ENCODE assay signal across 19 mouse cellular contexts in genomic region chr13:98186179-98186578, GRCm38 (mm10). TPM values are rescaled to one million over a fixed set of nuclear protein-coding genes. Genes with fewer than 3 reads are reported as not detected.
DNase-seq lines count a peak whose midpoint lies in the region; ATAC-seq and TF ChIP-seq lines count a peak whose summit lies in the region.
"Had no signal": no experiment of that assay in that cellular context is flagged by ENCODE, and none has a peak within 500 bp of the region (broad histone marks: within the 10 kb centered on the region; RNA-seq: fewer than 3 reads in every experiment).

No protein-coding gene starts in this region.

- peak; percentile 23 to 51 for DNase-seq in frontal cortex, postnatal 36 days (ENCODE audit: low spot score in 2 of 2)
- no peak for DNase-seq in frontal cortex, postnatal 14 days (ENCODE audit: low spot score in 2 of 2)
- peak; percentile 47 for DNase-seq in midbrain, postnatal 0 days (ENCODE audit: low spot score)
- DNase-seq in midbrain, embryonic 11.5 days (ENCODE audit: low spot score, missing footprints), result no peak
- peak; percentile 83 for DNase-seq in forebrain, embryonic 14.5 days (ENCODE audit: low spot score)
- DNase-seq in right cerebral cortex, postnatal 4 days, result peak; percentile 56
- DNase-seq in adrenal gland, postnatal 14 days, result no peak
- DNase-seq: adrenal gland, adult 2 months; cerebellum, adult 9-11 months; gastrocnemius, postnatal 14 days; heart, postnatal 14 days; kidney, adult 18-20 months; kidney, postnatal 36 days; thymus, adult 18-20 months had no signal

- no peak overlapping the region for H3K4me2 ChIP-seq in midbrain, postnatal 0 days (ENCODE audit: low read depth, low read length, poor library complexity, severe bottlenecking)
- no peak overlapping the region for H3K4me2 ChIP-seq in midbrain, embryonic 11.5 days
- no peak overlapping the region for H3K4me2 ChIP-seq in forebrain, embryonic 14.5 days (ENCODE audit: low read length)
- H3K4me2 ChIP-seq: hindbrain, embryonic 15.5 days; liver, embryonic 11.5 days; lung, embryonic 15.5 days had no signal

- no peaks in the 10 kb centered on the region for H3K27me3 ChIP-seq in midbrain, postnatal 0 days (ENCODE audit: insufficient read depth, low read length)
- no peaks in the 10 kb centered on the region; the same call in 1 of the 2 replicates for H3K27me3 ChIP-seq in midbrain, embryonic 11.5 days (ENCODE audit: control insufficient read depth, insufficient read depth, low read length)
- 0 out of 2 replicates have a peak, but pooled peaks cover 3% of the 10 kb centered on the region for H3K27me3 ChIP-seq in forebrain, embryonic 14.5 days (replicated peaks; ENCODE audit: control insufficient read depth, insufficient read depth, low read length)
- H3K27me3 ChIP-seq: hindbrain, embryonic 15.5 days; lung, embryonic 15.5 days had no signal

- ATAC-seq in midbrain, postnatal 0 days (ENCODE audit: low FRiP score), result no peak
- ATAC-seq in midbrain, embryonic 11.5 days (ENCODE audit: low FRiP score), result no peak
- ATAC-seq in forebrain, embryonic 14.5 days, result peak; percentile 62; the same call in 1 of the 2 replicates

- H3K9me3 ChIP-seq in midbrain, postnatal 0 days (ENCODE audit: low read length), result no peaks in the 10 kb centered on the region
- no peaks in the 10 kb centered on the region for H3K9me3 ChIP-seq in midbrain, embryonic 11.5 days (ENCODE audit: control insufficient read depth, low read length)
- no peaks in the 10 kb centered on the region for H3K9me3 ChIP-seq in forebrain, embryonic 14.5 days (replicated peaks; ENCODE audit: control insufficient read depth, low read length)
- H3K9me3 ChIP-seq: heart, embryonic 10.5 days; hindbrain, embryonic 15.5 days; lung, embryonic 15.5 days had no signal

- no peak overlapping the region for H3K4me3 ChIP-seq in midbrain, postnatal 0 days (ENCODE audit: low read depth, low read length)
- H3K4me3 ChIP-seq in midbrain, embryonic 11.5 days (ENCODE audit: low read depth, low read length), result no peak overlapping the region
- no peak overlapping the region for H3K4me3 ChIP-seq in forebrain, embryonic 14.5 days (ENCODE audit: low read depth, low read length)
- H3K4me3 ChIP-seq: heart, embryonic 10.5 days; hindbrain, embryonic 15.5 days; lung, embryonic 15.5 days had no signal

- no peaks in the 10 kb centered on the region for H3K36me3 ChIP-seq in midbrain, postnatal 0 days (ENCODE audit: insufficient read depth, low read length)
- H3K36me3 ChIP-seq in midbrain, embryonic 11.5 days (ENCODE audit: control insufficient read depth, insufficient read depth, low read length), result no peaks in the 10 kb centered on the region
- H3K36me3 ChIP-seq in forebrain, embryonic 14.5 days (ENCODE audit: control insufficient read depth, insufficient read depth, low read length), result no peaks in the 10 kb centered on the region
- H3K36me3 ChIP-seq: heart, embryonic 10.5 days; hindbrain, embryonic 15.5 days; lung, embryonic 15.5 days had no signal

- no peak overlapping the region for H3K9ac ChIP-seq in midbrain, postnatal 0 days (replicated peaks; ENCODE audit: low read length, poor library complexity, severe bottlenecking)
- no peak overlapping the region for H3K9ac ChIP-seq in midbrain, embryonic 11.5 days (ENCODE audit: low read length)
- H3K9ac ChIP-seq in forebrain, embryonic 14.5 days (ENCODE audit: low read length), result no peak overlapping the region
- H3K9ac ChIP-seq: hindbrain, embryonic 15.5 days; lung, embryonic 15.5 days had no signal

- no peak for TF ChIP-seq CTCF in midbrain, postnatal 0 days (IDR thresholded peaks at IDR 0.05)

- WGBS in midbrain, postnatal 0 days, result 38% methylated on average over 5 of the region's 5 CpGs
- 70% methylated on average over 5 of the region's 5 CpGs for WGBS in midbrain, embryonic 11.5 days
- 8% methylated on average over 5 of the region's 5 CpGs for WGBS in forebrain, embryonic 14.5 days

- H3K27ac ChIP-seq in midbrain, postnatal 0 days (ENCODE audit: low read depth, low read length), result no peak overlapping the region
- no peak overlapping the region for H3K27ac ChIP-seq in midbrain, embryonic 11.5 days (ENCODE audit: low read depth, low read length)
- no peak overlapping the region for H3K27ac ChIP-seq in forebrain, embryonic 14.5 days (ENCODE audit: low read depth, low read length)
- H3K27ac ChIP-seq: heart, embryonic 10.5 days; hindbrain, embryonic 15.5 days; lung, embryonic 15.5 days had no signal

- no peaks in the 10 kb centered on the region for H3K4me1 ChIP-seq in midbrain, postnatal 0 days (ENCODE audit: insufficient read depth, low read length)
- H3K4me1 ChIP-seq in midbrain, embryonic 11.5 days (ENCODE audit: control insufficient read depth, insufficient read depth, low read length), result no peaks in the 10 kb centered on the region; the same call in 1 of the 2 replicates
- peaks cover 5% of the 10 kb centered on the region; the same call in 1 of the 2 replicates for H3K4me1 ChIP-seq in forebrain, embryonic 14.5 days (ENCODE audit: control insufficient read depth, insufficient read depth, low read length)
- H3K4me1 ChIP-seq: hindbrain, embryonic 15.5 days had no signal

RNA-seq across cellular contexts. Expression of gene Arhgef28, which starts 20.1 kb away (rescaled TPM):
- total RNA-seq in midbrain, postnatal 0 days (2014; rRNA removed), result 29.1 and 41.5 TPM in 2 replicates
- polyA plus RNA-seq in midbrain, postnatal 0 days (2015; fragmentation: Nextera tagmentation; extraction: Ambion mirVana), result 31.2 and 34.3 TPM in 2 replicates
- 6.7 and 7.7 TPM in 2 replicates for polyA plus RNA-seq in midbrain, embryonic 11.5 days (2014; fragmentation: Nextera tagmentation; extraction: Ambion mirVana)
- polyA plus RNA-seq in forebrain, embryonic 14.5 days (2014; fragmentation: Nextera tagmentation; extraction: Ambion mirVana), result 9.9 and 10.9 TPM in 2 replicates
- total RNA-seq in adrenal gland, postnatal 14 days (2021), result 19.5 and 25.9 TPM in 2 replicates
- total RNA-seq: neutrophil, adult 5-6 weeks had no signal

Comparison
In these comparisons a context has a peak if more than half of its experiments do, and no peak if none do; other contexts are left out.
1. DNase-seq: peak in frontal cortex, postnatal 36 days (2 of 2), midbrain, postnatal 0 days (single experiment), forebrain, embryonic 14.5 days (single experiment) and right cerebral cortex, postnatal 4 days (single experiment); none in frontal cortex, postnatal 14 days (0 of 2), midbrain, embryonic 11.5 days (single experiment) and adrenal gland, postnatal 14 days (single experiment).